Mouse (Mus musculus) limb, embryonic 13.5 days (tissue): ENCODE results near the gene Mrpl48. TPM values are rescaled to one million over a fixed set of nuclear protein-coding genes. Genes with fewer than 3 reads are reported as not detected.
"Not testable (repeated sequence)": the region's sequence is repeated elsewhere in the genome, so short reads cannot be mapped to it uniquely, and the experiment has no call there.

Experiments
- ATAC-seq: fragments of 200-750 bp; cut with Nextera tagmentation; 2 replicates; pipeline ENCODE4 v1.8.0; 2017; ENCODE audit warnings: low read depth, moderate number of reproducible peaks, moderate TSS enrichment; ENCODE audit not compliant: low FRiP score
- H3K27ac ChIP-seq: fragments of 300-500 bp; sonication (generic); 2 replicates; pipeline ENCODE4 v1.5.1; 2015; ENCODE audit warnings: inconsistent platforms, mild to moderate bottlenecking, moderate library complexity
- H3K27me3 ChIP-seq: fragments of 300-500 bp; sonication (generic); 2 replicates; pipeline ENCODE4 v1.6.1; 2015; ENCODE audit warnings: mild to moderate bottlenecking, inconsistent platforms
- H3K36me3 ChIP-seq: fragments of 300-500 bp; sonication (generic); 2 replicates; pipeline ENCODE4 v1.6.1; 2015; ENCODE audit warnings: inconsistent platforms, mild to moderate bottlenecking, moderate library complexity
- H3K4me1 ChIP-seq: fragments of 300-500 bp; sonication (generic); 2 replicates; pipeline ENCODE4 v1.6.1; 2015; ENCODE audit warnings: inconsistent platforms
- H3K4me2 ChIP-seq: fragments of 300-500 bp; sonication (generic); replicated peaks from 2 replicates; pipeline ENCODE4 v1.6.1; 2015; ENCODE audit warnings: inconsistent platforms, mild to moderate bottlenecking, moderate library complexity
- H3K4me3 ChIP-seq: fragments of 300-500 bp; sonication (generic); 2 replicates; pipeline ENCODE4 v1.5.1; 2015; ENCODE audit warnings: moderate library complexity, mild to moderate bottlenecking, inconsistent platforms
- H3K9ac ChIP-seq: fragments of 300-500 bp; sonication (generic); 2 replicates; pipeline ENCODE4 v1.6.1; 2015; ENCODE audit warnings: mild to moderate bottlenecking, inconsistent platforms
- H3K9me3 ChIP-seq: fragments of 300-500 bp; sonication (generic); 2 replicates; pipeline ENCODE4 v1.6.1; 2016; ENCODE audit warnings: inconsistent platforms
- WGBS: fragments of 180-500 bp; shearing (Covaris S2); methylation state at CpG from one replicate; pipeline ENCODE4 v1.1.7; 2015; 5-methylcytosine and 5-hydroxymethylcytosine counted together
- polyA plus RNA-seq: library from polyadenylated mRNA; unstranded; fragments of >200 nt; fragmentation: Nextera tagmentation; extraction: Ambion mirVana; gene quantifications from 2 replicates; pipeline ENCODE4 v1.2.1, GENCODE M21; 2015

Mrpl48 gene
- polyA plus RNA-seq, 1 experiment from 2014 or later: 74.6 TPM

DNA sequence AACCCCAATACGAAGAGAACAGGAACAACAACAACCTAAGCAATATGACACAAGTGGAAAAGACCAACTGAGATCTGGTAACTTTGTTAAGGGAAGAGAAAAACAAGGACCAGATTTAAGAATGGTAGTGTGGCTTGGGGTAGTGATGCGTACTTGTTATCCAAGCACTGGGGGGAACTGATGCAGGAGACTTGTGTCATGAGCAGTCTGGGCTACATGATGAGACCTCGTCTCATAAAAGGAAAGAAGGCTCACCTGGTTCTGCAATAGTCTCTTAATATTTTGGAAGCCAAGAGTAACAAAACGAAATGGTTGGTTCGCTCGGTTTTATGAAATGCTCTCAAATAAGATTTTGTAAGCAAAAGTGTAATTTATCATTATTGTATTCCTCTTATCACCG lies 25.9 kb downstream of the Mrpl48 start:
- no peaks in the 10 kb centered on the region for H3K27me3 ChIP-seq
- no peak overlapping the region for H3K27ac ChIP-seq
- no peak for ATAC-seq
- H3K9me3 ChIP-seq: no peaks in the 10 kb centered on the region
- 38% methylated on average over 7 of the region's 7 CpGs for WGBS
- peaks cover 3% of the 10 kb centered on the region for H3K4me1 ChIP-seq
- peak overlapping the region; percentile 84 for H3K9ac ChIP-seq
- H3K4me2 ChIP-seq: peak overlapping the region; percentile 74
- peak overlapping the region; percentile 59 for H3K4me3 ChIP-seq
- H3K36me3 ChIP-seq: no peaks in the 10 kb centered on the region

DNA sequence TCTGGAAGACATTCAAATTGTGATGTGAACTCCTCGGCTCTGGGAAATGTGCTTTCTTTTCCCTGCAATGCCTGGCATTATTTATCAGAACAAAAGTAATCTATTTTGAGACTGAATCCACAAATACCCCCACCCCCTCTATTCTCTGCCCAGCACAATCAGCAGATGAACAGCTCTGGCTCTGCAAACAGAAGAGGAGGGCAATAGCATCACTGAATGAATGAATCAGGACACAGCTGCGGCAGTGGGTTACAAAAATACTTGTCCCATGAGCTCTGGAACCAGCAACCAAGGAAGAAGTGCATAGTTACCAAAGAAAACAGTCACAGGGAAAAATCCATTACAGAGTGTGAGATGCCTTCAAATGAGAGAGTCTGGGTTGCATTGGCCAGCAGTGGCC lies 29.3 kb downstream of the Mrpl48 start:
- no peak overlapping the region for H3K9ac ChIP-seq
- H3K27me3 ChIP-seq: no peaks in the 10 kb centered on the region
- H3K36me3 ChIP-seq: peaks cover 3% of the 10 kb centered on the region; the same call in 1 of the 2 replicates
- H3K4me3 ChIP-seq: no peak overlapping the region
- no peak overlapping the region for H3K4me2 ChIP-seq
- 89% methylated on average over 2 of the region's 2 CpGs for WGBS
- H3K9me3 ChIP-seq: no peaks in the 10 kb centered on the region
- peaks cover 3% of the 10 kb centered on the region for H3K4me1 ChIP-seq
- no peak overlapping the region for H3K27ac ChIP-seq
- ATAC-seq: no peak

DNA sequence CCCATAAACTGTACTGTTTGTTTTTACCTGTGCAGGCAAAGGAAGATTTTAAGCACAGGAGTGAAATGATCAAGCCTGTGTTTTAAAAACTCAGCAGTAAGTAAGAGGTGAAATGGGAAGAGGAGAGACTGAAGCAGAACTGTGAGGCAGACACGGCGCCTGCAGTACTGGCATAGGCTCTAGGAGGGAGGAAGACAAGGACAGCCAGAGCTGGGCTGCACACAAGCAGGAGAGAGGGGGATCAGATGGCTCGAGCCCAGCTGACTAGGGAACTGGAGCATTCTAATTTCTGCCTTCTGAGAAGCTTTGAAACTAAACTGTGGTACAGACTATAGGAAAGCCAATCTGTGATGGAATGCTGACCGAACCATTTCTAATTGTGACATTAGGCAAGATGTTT lies 35.4 kb downstream of the Mrpl48 start:
- H3K9me3 ChIP-seq: no peaks in the 10 kb centered on the region
- no peak overlapping the region for H3K4me2 ChIP-seq
- no peaks in the 10 kb centered on the region for H3K27me3 ChIP-seq
- no peak overlapping the region for H3K9ac ChIP-seq
- no peak overlapping the region for H3K27ac ChIP-seq
- peaks cover 16% of the 10 kb centered on the region for H3K36me3 ChIP-seq
- no peaks in the 10 kb centered on the region for H3K4me1 ChIP-seq
- no peak for ATAC-seq
- WGBS: 82% methylated on average over 4 of the region's 4 CpGs
- no peak overlapping the region for H3K4me3 ChIP-seq

DNA sequence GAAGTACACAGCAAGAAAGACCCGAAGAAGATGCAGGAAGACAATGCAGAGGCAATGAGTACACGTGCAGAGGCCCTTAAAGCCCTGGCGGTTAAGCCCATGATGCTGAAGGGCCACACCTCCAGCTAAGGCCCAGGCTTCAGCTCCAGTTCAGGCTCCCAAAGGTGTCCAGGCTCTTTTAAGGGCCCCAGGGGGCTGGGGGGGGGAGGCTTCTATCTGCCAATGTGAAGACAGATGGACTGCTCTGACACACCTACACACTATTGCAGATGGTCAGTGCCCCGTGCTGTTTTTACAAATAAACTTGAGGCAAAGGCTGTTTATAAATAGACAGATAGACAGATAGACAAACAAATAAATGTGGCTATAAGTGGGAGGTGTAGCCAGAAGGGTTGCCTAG lies 36.0 kb downstream of the Mrpl48 start:
- Histone ChIP-seq H3K4me2 (no peak overlapping the region), H3K4me3 (no peak overlapping the region), H3K36me3 (peaks cover 22% of the 10 kb centered on the region), H3K9me3 (no peaks in the 10 kb centered on the region), H3K9ac (no peak overlapping the region), H3K27me3 (no peaks in the 10 kb centered on the region), H3K27ac (no peak overlapping the region), H3K4me1 (no peaks in the 10 kb centered on the region)
- no peak for ATAC-seq
- 85% methylated on average over 4 of the region's 4 CpGs for WGBS

GRCm38 (mm10) chr7:100570930-100571715 lies 37.0 kb downstream of the Mrpl48 start:
- no peaks in the 10 kb centered on the region for H3K4me1 ChIP-seq
- H3K27me3 ChIP-seq: no peaks in the 10 kb centered on the region
- H3K36me3 ChIP-seq: peaks cover 26% of the 10 kb centered on the region
- no peak for ATAC-seq
- WGBS: 83% methylated on average over 3 of the region's 3 CpGs
- H3K4me3 ChIP-seq: no peak overlapping the region
- H3K4me2 ChIP-seq: no peak overlapping the region
- H3K27ac ChIP-seq: no peak overlapping the region
- no peak overlapping the region for H3K9ac ChIP-seq
- no peaks in the 10 kb centered on the region for H3K9me3 ChIP-seq

DNA sequence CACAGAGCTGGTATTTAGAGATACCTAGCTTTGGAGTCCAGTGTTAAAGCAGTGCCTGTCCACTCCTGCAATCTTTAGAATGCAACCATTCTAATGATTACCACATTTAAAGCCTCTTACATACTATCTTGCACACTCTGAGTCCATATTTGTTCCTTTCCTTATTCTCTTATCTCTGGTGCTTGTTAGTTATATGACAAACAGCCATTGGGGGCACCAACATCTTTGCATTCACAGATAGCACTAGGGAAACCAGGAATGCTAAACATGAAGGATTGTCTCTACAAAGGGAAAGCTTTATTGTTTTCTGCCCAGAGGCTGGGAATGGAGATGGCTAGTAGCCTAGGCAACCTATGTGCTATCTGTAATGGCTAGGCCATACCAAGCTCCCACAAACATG lies 38.2 kb downstream of the Mrpl48 start:
- no peaks in the 10 kb centered on the region for H3K4me1 ChIP-seq
- H3K27ac ChIP-seq: no peak overlapping the region
- no peak overlapping the region for H3K9ac ChIP-seq
- no peaks in the 10 kb centered on the region for H3K27me3 ChIP-seq
- no peak overlapping the region for H3K4me2 ChIP-seq
- no peak for ATAC-seq
- no peak overlapping the region for H3K4me3 ChIP-seq
- no peaks in the 10 kb centered on the region for H3K9me3 ChIP-seq
- peaks cover 29% of the 10 kb centered on the region for H3K36me3 ChIP-seq

- not testable (repeated sequence) for H3K4me3 ChIP-seq, H3K9ac ChIP-seq, H3K27ac ChIP-seq, H3K4me2 ChIP-seq, H3K4me1 ChIP-seq, H3K9me3 ChIP-seq, ATAC-seq, H3K27me3 ChIP-seq
- H3K36me3 ChIP-seq: peaks cover 28% of the 10 kb centered on the region
- 77% methylated on average over 5 of the region's 5 CpGs for WGBS
Observed at GRCm38 (mm10) chr7:100567238-100567637, 40.9 kb downstream of the Mrpl48 start.

GRCm38 (mm10) chr7:100561861-100562587 lies 46.1 kb downstream of the Mrpl48 start:
- Histone ChIP-seq H3K9ac (peak overlapping the region; percentile 19; the same call in 1 of the 2 replicates), H3K36me3 (peaks cover 18% of the 10 kb centered on the region), H3K9me3 (no peaks in the 10 kb centered on the region), H3K27ac (no peak overlapping the region), H3K27me3 (no peaks in the 10 kb centered on the region), H3K4me2 (no peak overlapping the region), H3K4me1 (0 out of 2 replicates have a peak, but pooled peaks cover 4% of the 10 kb centered on the region), H3K4me3 (no peak overlapping the region)
- ATAC-seq: no peak
- 62% methylated on average over 11 of the region's 11 CpGs for WGBS

- H3K27me3 ChIP-seq: no peaks in the 10 kb centered on the region
- H3K9ac ChIP-seq: no peak overlapping the region
- no peak for ATAC-seq
- no peak overlapping the region for H3K4me3 ChIP-seq
- H3K4me1 ChIP-seq: peaks cover 10% of the 10 kb centered on the region
- H3K36me3 ChIP-seq: peaks cover 7% of the 10 kb centered on the region; the same call in 1 of the 2 replicates
- 82% methylated on average over 4 of the region's 4 CpGs for WGBS
- H3K9me3 ChIP-seq: no peaks in the 10 kb centered on the region
- H3K27ac ChIP-seq: no peak overlapping the region
- H3K4me2 ChIP-seq: no peak overlapping the region
Observed at GRCm38 (mm10) chr7:100559331-100559730, 48.8 kb downstream of the Mrpl48 start.

GRCm38 (mm10) chr7:100557241-100557640 lies 50.9 kb downstream of the Mrpl48 start:
- no peak overlapping the region for H3K4me2 ChIP-seq
- WGBS: 74% methylated on average over 5 of the region's 5 CpGs
- peaks cover 7% of the 10 kb centered on the region for H3K4me1 ChIP-seq
- H3K9me3 ChIP-seq: no peaks in the 10 kb centered on the region
- no peak overlapping the region for H3K27ac ChIP-seq
- H3K4me3 ChIP-seq: no peak overlapping the region
- H3K9ac ChIP-seq: no peak overlapping the region
- H3K36me3 ChIP-seq: peaks cover 7% of the 10 kb centered on the region; the same call in 1 of the 2 replicates
- no peak for ATAC-seq
- no peaks in the 10 kb centered on the region for H3K27me3 ChIP-seq

- peak; percentile 73 for ATAC-seq
- H3K9ac ChIP-seq: peak overlapping the region; percentile 19; the same call in 1 of the 2 replicates
Observed at GRCm38 (mm10) chr7:100555431-100555951, 52.6 kb downstream of the Mrpl48 start.

DNA sequence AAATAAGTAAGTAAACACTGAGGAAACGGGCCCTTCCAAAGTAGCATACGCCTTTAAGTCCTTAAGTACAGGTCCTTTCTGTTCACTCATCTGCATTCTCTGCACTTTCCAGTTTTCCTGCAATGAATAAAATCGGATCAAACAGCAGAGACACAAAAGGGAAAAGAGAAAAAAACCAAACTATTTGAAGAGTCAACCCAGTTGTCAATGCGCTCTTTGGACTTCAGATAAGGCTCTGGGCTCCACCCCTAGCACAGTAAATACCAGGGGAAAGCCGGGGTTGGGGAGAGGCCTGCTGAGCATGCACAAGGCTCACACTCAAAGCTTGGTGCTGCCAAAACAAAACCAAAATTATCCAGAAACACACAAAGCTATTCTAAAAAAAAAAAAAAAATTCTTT lies 53.2 kb downstream of the Mrpl48 start:
- no peak for ATAC-seq
- Histone ChIP-seq H3K27ac (peak overlapping the region; percentile 83), H3K36me3 (peaks cover 18% of the 10 kb centered on the region), H3K9me3 (no peaks in the 10 kb centered on the region), H3K4me3 (no peak overlapping the region), H3K27me3 (no peaks in the 10 kb centered on the region), H3K4me2 (no peak overlapping the region), H3K9ac (no peak overlapping the region), H3K4me1 (peaks cover 7% of the 10 kb centered on the region)
- 74% methylated on average over 5 of the region's 5 CpGs for WGBS

More at GRCm38 (mm10) chr7:100555431-100555951, 52.6 kb downstream of the Mrpl48 start:
- Histone ChIP-seq H3K27ac (peak overlapping the region; percentile 83), H3K4me2 (peak overlapping the region; percentile 25), H3K4me3 (no peak overlapping the region), H3K9me3 (no peaks in the 10 kb centered on the region), H3K4me1 (peaks cover 7% of the 10 kb centered on the region), H3K36me3 (peaks cover 13% of the 10 kb centered on the region), H3K27me3 (no peaks in the 10 kb centered on the region)
- WGBS: 43% methylated on average over 13 of the region's 13 CpGs
